Mouse (Mus musculus) frontal cortex, postnatal 10 days (tissue): ENCODE measurements around the gene C1ql2.
A peak's percentile ranks its signal among the peaks of the same experiment; 100 is the strongest.

ENCODE experiments used
- DNase-seq, 2 experiments: peaks; one replicate each; pipeline ENCODE4 v3.0.0; 2022; ENCODE audit warnings: low spot score in 2 of 2, mixed read lengths in 1 of 2

C1ql2 gene

DNA sequence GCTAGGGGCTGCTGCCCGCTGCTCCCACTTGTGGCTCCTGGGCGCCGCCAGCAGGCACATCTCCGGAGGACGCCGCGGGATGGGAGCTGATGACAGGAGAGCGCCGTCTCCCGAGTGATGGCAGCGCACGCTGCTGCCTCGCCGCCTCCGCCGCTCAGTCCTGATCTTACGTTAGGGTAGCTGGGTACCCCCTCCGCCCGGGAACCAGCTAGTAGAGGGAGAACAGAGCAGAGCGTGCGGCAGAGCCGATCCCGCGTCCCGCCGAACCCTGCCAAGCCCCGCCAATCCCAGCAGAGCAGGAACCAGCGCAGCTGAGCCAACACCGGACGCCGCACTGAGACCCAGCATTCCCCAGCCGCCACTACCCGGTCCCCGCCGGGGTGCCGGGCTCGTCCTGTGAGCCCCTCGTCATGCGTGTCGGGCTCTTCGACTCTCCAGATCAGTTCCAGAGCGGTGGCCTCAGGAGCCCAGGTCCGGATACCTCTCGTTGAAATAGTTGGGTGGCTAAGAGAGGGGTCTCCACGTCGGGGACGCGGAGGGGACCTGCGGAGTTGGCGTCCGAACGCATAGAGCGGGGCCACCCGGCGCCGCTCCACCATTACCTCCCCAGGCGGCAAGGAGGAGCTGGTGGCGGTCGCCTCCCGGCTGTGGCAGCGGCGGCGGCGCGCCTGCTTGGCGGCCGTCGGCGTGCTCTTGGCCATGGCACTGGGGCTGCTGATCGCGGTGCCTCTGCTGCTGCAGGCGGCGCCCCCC is at the start of gene C1ql2:
C1ql2 (plus strand) TSS at position 164 of the 753 bp plus-strand sequence.
- DNase-seq: peak; percentile 23 to 54

DNA sequence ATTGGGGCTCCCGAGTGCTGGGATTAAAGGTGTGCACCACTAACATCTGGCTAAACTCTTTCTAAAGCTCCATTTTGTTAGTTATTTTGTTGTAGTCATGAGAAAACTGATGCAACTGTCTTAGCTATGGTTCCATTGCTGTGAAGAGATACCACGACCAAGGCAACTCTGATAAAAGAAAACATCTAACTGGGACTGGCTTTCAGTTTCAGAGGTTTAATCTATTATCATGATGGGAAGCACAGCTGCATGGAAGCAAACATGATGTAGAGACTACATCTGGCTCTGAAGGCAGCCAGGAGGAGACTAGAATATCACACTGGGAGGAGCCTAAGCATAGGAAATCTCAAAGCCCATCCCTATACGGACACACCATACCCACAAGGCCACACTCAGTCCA is 48.7 kb upstream of the C1ql2 start:
- DNase-seq: no peak

DNA sequence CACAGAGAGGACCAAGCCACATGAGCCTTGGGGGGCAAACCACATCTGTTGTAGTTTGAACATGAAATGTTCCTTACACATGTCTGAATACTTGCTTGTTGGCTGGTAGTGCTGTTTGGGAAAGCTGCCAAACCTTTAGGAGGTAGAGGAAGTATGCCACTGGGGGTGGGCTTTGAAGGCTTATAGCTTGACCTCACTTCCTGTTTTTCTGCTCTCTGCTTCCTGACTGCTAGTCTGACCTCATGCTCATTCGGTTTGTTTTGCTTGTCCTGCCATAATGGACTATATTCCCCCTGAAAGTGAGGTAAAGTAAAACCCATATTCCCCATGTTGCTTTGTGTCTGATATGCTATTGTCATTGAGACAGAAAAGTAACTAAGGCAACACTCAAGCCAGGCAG is 46.6 kb upstream of the C1ql2 start:
- no peak for DNase-seq

- DNase-seq: no peak
Observed at GRCm38 (mm10) chr1:120296936-120297335, 43.4 kb upstream of the C1ql2 start.

DNA sequence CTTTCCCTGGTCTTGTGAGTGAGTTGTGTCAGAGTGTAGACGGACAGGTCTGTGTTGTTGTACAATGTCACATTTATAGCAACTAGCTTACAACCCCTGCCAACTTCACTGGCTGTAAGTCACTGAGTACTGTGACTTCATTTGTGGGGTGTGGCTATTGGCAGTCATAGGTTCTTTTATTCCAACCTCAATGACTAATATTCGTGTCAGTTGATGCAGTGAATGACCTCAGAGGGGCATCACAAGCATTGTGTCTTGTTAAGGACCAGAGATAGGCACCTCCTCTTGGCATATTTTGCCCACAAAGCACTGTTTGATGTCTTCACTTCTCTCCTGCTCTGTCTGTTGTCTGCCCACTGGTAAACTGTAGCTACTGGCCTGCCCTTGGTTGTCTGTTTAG is 34.6 kb upstream of the C1ql2 start:
- DNase-seq: no peak

- DNase-seq: no peak
Observed at GRCm38 (mm10) chr1:120321270-120322021, 18.9 kb upstream of the C1ql2 start.

GRCm38 (mm10) chr1:120323131-120323561 is 17.2 kb upstream of the C1ql2 start:
- no peak for DNase-seq

- peak in 1 of 2 experiments; percentile 37 for DNase-seq
Observed at GRCm38 (mm10) chr1:120327714-120328113, 12.7 kb upstream of the C1ql2 start.

GRCm38 (mm10) chr1:120328212-120328611 is 12.2 kb upstream of the C1ql2 start:
- DNase-seq: no peak

DNA sequence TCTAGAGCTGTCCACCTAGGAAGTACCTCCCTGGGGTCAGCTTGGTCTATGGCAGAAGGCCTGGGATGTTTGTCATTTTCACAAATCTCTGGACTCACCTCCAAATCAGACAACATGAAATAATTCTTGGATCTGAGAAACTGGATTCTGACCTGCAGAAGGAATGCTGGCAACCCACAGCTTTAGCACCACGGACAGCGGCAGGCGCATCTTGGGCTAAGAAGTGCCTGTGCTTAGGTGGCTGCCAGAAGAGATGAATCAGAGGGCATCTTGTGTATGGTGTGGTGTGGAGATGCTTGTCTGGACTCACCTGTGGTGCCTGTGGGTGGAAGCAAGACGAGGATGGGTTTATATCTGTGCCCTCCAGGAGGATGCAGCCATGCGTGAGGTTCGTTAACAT is 8.5 kb upstream of the C1ql2 start:
- DNase-seq: no peak

DNA sequence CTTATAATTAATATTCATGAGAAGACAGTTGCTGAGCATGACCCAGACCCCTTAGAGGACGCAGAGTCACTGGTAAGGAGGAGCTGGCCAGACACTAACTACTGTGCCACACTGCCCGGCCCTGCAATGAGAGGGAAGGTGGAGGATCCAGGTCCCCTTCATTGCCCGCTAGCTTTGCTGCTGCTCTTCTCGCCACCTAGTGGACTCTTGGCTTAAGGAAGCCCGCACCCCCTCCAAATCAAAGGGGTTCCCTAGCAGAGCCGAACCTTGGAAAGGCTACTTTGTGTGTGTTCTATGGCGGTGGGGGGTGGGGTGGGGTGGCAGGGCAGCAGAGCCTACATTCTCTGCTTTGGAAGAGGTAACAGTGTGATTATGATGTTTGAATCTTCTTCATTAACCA is 2.4 kb upstream of the C1ql2 start:
- no peak for DNase-seq

DNA sequence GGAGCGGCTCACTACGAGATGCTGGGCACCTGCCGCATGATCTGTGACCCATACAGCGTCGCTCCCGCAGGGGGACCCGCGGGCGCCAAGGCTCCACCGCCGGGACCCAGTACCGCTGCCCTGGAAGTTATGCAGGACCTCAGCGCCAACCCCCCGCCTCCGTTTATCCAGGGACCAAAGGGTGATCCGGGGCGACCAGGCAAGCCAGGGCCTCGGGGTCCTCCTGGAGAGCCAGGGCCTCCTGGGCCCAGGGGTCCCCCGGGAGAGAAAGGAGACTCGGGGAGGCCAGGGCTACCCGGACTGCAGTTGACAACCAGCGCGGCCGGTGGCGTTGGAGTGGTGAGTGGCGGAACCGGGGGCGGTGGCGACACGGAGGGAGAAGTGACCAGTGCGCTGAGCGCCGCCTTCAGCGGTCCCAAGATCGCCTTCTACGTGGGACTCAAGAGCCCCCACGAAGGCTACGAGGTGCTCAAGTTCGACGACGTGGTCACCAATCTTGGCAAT is 842 bp downstream of the C1ql2 start:
- DNase-seq: no peak

GRCm38 (mm10) chr1:120341811-120342370 is 1.5 kb downstream of the C1ql2 start:
- DNase-seq: no peak

GRCm38 (mm10) chr1:120342371-120342821 is 2.0 kb downstream of the C1ql2 start:
- peak in 1 of 2 experiments; percentile 22 for DNase-seq

DNA sequence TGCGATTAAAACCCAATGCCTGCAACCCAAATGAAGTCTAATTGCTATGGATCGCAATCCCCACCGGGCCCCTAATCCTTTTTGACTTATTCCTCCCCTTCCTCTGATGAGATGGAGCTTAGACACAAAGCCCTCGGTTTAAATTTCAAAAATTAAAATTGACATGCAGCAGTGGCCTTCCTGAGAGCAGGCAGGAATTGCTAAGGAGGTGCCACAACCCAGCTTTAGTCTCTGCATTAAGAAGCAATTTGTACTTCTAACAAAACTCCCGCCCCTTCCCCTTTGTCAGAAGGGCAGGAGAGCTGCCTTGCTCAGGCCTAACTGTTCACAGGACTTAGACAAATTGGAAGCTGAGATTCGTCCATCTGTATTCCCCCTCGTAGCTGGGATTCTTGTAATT is 4.6 kb downstream of the C1ql2 start:
- no peak for DNase-seq

GRCm38 (mm10) chr1:120354387-120354786 is 14.0 kb downstream of the C1ql2 start:
- DNase-seq: no peak

DNA sequence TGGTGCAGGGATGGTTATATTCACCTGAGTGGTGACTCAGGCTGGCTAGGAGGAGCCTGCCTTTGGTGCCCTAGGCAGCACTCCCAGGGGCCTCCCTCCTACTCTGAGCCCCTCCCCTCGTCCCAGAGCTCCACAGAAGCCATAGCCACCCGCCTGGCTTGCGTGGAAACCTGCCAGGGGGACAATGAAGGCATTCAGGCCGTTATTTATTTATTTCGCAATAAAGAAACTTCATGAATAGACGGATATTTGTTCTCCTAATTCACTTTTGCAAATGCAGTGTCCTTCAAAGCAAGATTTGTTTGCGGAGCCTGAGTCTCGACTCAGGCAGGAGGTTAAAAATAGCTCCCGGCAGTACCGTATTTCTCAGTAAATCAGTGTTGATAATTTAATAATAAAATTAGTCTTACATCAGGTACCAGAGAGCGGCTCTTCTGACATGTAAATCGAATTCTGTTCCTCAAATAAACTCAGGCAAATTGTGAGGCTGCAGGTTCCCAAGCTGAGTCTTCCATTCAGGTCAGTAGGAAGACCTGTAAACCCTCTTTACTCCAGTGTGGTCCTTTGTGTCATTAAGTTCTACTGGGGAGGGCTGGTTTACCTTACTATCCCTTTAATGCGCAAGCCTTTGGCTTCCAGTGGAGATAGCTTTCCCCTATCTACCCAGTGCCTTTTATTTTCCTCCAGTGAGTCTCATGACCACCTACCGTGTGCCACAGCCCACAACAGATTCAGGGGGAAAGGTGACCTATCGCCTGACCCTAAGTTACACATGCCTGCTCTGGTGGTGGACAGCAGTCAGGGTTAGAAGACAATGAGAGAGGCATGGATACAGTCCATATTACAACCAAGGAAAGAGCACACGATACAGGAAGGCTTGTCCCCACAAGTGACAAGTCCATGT is 17.2 kb downstream of the C1ql2 start:
- DNase-seq: peak; percentile 37 to 38

- DNase-seq: no peak
Observed at GRCm38 (mm10) chr1:120363638-120364037, 23.3 kb downstream of the C1ql2 start.

GRCm38 (mm10) chr1:120368138-120368537 is 27.8 kb downstream of the C1ql2 start:
- DNase-seq: no peak

GRCm38 (mm10) chr1:120374131-120374530 is 33.7 kb downstream of the C1ql2 start:
- no peak for DNase-seq

- DNase-seq: no peak
Observed at GRCm38 (mm10) chr1:120374832-120375231, 34.5 kb downstream of the C1ql2 start.
